Mouse (Mus musculus): ENCODE data around the gene Psmd10.

The Psmd10 gene

DNA sequence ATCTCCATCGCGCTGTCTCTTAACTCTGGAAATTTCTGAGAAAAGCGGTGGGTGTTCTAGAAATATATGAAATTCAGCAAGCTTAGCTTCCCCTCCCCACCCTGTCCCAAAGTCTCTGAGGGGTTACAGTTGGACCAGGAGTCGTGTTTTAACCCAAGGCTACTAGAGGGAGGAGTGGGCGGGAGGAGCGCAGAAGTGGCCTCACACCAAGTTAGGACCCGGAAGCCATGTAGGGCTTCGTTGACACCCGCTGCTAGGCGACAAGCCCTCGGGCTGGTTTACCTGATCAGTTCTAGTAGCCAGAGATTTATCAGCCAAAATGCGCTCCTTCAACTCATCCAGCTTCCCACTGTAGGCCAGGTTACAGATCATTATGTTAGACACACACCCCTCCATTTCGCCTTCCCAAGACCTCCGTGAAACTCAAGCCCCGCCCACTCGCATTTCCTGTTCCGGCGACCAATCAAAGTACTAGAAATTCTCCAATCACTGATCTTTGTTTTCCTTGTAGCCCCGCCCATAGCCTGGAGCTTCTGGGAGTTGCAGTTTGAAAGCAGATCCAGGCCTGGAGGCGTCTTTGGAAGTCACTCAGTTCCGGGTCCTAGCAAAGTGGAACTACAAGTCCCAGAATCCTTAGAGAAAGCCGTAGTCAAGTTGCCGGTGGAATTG lies at the start of gene Psmd10, which contains the start of gene Atg4a:
Gene Psmd10 (minus strand): TSS at position 457 of the 669 bp plus-strand sequence.
Gene Atg4a (plus strand): TSS at position 636 of the 669 bp plus-strand sequence.
- peak; percentile 90 to 93 for DNase-seq (ENCODE audit: low spot score in 2 of 2)

DNA sequence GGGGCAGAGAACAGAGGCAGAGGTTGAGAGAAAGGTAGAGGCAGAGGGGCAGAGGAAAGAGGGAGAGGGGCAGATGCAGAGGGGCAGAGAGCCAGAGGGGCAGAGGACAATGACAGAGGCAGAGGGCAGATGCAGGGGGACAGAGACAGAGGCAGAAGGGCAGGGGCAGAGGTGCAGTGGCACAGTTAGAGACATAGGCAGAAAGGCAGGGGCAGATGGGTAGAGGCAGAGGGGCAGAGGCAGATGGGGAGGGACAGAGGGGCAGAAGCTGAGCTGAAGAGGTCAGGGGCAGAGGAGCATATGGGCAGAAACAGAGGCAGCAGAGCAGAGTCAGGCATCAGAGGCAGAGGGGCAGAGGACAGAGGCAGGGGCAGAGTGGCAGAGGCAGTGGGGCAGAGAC lies 42.4 kb upstream of the Psmd10 start:
- peak in 1 of 2 experiments; percentile 66 for DNase-seq (ENCODE audit: low spot score in 2 of 2)

DNA sequence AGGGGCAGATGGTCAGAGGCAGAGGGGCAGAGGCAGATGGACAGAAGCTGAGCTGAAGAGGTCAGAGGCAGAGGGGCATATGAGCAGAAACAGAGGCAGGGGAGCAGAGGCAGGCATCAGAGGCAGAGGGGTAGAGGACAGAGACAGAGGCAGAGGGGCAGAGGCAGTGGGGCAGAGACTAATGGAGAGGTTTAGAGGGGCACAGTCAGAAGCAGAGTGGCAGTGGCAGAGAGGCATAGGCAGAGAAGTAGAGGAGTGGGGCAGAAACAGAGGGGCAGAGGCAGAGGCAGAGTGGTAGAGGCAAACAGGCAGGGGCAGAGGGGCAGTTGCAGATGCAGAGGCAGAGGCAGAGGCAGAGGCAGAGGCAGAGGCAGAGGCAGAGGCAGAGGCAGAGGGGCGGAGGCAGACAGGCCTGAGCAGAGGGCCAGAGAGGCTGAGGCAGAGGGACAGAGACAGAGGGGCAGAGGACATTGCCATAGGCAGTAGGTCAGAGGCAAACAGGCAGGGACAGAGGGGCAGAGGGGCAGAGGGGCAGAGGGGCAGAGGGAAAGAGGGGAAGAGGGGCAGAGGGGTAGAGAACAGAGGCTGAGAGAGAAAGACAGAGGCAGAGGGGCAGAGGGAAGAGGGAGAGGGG lies 41.5 kb upstream of the Psmd10 start:
- DNase-seq (ENCODE audit: low spot score in 2 of 2): no peak

DNA sequence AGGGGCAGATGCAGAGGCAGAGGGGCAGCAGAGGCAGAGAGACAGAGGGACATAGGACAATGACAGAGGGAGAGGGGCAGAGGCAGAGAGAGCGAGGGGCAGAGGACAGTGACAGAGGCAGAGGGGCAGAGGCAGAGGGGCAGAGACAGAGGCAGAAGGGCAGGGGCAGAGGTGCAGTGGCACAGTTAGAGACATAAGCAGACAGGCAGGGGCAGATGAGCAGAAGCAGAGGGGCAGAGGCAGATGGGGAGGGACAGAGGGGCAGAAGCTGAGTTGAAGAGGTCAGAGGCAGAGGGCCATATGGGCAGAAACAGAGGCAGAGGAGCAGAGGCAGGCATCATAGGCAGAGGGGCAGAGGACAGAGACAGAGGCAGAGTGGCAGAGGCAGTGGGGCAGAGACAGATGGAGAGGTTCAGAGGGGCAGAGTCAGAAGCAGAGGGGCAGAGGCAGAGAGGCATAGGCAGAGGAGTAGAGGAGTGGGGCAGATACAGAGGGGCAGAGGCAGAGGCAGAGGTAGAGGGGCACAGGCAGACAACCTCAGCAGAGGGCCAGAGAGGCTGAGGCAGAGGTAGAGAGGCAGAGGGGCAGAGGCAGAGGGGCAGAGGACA lies 40.5 kb upstream of the Psmd10 start:
- DNase-seq (ENCODE audit: low spot score in 2 of 2): peak in 1 of 2 experiments; percentile 68

DNA sequence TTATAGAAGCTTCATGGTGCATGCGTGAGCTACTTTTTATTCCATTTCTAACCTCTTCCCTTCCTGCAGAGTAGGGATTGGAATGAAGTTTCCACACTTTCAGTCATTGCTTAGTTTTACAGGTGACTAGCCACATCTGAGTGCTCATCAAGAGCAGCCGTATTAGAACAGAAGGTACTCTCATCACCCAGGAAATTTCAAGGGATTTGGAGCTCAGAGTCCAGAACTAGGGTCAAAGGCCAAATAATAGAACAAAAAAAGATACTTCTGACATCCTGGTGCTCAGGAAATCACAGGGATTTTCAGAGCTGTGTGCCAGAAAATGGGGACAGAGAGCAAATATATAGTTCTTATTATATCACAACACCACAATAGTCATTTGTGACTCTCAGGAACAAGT lies 28.7 kb upstream of the Psmd10 start:
- no peak for DNase-seq (ENCODE audit: low spot score in 2 of 2)

DNA sequence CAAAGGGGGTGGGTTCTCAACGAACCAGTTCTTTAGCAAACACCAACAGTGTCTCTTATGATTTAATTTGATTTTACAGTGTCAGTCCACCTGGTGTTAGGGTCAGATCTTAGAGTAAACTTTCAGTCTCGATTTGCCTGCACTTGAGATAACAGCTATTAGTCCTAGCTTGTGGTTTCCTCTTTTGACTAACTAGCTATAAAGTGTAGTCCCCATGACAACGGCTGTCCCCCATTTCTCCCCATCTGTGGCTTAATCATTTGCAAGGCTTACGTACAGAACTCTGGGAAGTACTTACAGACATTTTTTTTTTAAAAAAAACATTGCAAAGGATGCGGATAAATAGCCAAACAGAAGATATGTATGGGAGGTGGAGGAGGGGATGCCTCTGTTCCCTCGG lies 28.3 kb upstream of the Psmd10 start:
- no peak for DNase-seq (ENCODE audit: low spot score in 2 of 2)

DNA sequence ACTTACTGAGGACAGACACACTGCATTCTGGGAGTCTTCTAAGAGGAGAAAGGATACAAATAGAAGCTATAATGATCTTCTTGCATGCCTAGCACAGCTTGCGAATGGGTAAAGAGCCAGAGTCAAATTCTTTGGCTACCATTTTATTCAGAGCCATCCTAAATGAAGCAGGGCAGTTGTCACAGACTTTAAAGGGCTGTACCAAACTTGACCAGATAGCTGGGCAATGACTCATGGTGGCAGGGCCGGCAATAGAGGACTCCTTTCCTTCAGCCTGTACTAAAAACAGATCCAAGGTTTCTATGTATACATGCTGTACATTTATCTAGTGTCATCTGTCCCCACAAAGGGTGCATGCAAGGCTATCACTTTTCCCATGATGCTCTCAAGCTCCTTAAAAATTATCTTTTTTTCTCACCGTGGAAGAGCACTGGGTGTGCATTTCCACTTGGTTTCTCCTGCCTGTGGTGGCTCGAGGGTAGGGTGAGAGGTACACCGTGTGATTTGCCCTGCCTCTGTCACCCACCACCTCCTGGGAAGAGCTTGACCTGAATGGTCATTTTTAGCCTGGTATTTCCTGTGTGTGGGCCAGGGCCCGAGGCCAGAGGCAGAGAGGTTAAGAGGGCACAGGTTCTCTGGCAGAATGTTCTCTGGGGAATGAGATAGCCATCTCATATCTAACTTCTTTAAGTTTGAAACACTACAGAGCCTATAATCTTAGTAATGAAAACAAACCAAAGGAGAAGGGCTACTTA lies 26.9 kb upstream of the Psmd10 start:
- no peak for DNase-seq (ENCODE audit: low spot score in 2 of 2)

DNA sequence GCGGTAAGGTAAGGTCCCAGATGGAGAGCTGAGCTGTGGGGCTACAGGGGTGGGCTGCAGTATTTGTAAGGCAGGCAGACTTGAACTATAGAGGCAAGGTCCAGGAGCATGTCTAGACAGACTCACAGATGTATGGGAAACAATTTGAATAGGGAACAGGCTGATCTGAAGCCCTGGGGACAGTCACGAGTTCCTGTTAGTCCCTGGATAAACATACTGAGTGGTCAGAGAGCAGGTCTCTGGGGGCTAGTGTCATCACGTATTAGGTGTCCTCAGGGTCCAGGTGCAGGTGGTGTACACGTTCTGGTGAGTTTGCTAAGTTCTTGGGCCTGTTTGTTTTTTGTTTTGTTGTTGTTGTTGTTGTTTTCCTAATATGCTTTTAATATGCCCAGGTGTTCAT lies 23.6 kb upstream of the Psmd10 start:
- DNase-seq (ENCODE audit: low spot score in 2 of 2): no peak

DNA sequence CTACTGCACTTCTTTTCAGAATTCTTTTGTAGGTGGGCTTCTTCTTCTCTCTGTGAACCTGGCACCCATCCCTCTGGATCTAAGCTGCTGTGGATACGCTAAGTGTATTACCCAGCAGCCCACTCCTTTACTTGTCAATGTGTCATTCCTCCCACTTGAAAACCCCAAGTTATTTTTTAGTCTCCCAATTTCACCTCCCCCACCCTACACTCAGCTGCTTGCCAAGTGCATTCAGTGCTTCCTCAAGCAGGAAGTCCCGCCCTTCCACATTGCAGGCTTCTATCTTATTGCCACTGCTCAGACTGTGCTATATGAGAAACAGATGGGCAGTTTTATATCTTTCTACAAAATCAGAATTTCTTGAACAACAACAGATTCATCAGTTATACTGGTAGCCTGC lies 23.0 kb upstream of the Psmd10 start:
- DNase-seq (ENCODE audit: low spot score in 2 of 2): no peak

DNA sequence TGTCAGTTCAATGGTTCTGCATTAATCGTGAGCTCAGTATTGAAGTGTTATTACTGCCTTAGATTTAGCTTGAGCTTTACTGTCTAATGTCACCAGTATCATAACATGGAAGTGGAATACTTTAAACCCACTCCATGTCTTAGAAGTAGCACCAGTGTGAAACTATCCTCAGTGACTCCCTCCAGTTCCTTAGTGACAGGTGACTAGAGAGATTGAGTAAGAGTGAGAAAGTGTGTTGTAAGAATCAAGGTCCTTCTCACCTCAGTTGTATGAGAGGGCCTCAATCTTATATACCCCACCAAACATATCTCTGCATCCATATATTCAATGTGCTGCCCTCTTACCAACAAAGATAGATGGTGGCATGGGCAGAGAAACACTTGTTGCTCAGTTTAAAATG lies 22.4 kb upstream of the Psmd10 start:
- no peak for DNase-seq (ENCODE audit: low spot score in 2 of 2)

DNA sequence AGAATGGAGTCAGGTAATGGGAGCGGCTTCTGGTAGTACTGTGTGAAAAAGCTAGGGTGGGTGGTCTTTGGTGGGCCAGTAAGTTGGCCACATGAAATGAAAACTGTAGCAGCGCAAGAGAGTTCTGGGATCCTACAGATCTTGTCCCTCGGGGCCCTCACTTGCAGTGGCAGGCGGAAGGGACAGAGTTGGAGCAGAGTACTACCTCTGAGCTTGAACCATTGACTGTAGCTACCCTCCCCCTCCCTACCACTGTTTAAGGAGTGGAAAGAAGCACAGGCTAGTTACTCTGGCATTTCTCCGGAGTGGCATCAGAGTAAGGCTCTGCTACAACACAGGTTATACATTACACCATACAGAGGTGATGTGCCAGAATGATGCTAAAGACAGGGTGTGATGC lies 431 bp upstream of the Psmd10 start:
- no peak for DNase-seq (ENCODE audit: low spot score in 2 of 2)

DNA sequence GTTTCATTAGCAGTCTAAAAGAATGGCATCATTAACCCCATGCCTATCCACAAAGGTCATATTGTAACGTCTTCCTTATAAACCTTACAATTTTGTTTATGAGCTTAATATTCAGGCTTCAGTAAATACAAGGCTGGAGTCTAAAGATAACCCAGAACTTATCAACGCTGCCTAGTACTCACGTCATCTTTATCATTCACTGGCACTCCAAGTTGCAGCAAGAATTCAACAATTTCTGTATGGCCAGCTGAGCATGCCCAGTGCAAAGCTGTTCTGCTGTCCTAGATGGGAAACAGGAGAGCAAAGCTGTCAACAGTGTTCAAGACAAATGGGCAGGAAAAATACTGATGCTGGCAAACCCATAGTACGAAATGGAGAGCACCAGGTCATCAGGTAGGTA lies 2.9 kb downstream of the Psmd10 start:
- peak in 1 of 2 experiments; percentile 41 for DNase-seq (ENCODE audit: low spot score in 2 of 2)

DNA sequence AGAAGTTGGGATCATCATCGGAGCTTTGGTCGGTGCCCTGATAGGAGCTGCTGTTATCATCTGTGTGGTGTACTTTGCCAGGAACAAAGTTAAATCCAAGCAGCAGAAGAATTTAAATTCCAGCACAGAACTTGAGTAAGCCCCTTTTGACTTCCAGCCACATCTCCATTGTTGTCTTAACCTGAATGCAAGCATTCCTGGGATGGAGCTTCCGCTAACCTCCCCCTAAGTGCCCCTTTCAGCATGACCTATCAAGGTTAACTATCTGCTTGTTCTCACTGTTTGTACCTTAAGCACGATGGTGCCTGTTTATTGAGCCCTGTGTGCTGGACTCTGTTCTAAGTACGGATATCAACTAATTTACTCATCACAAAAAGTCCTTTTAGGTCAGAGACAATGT lies 20.3 kb downstream of the Psmd10 start:
- DNase-seq (ENCODE audit: low spot score in 2 of 2): no peak

DNA sequence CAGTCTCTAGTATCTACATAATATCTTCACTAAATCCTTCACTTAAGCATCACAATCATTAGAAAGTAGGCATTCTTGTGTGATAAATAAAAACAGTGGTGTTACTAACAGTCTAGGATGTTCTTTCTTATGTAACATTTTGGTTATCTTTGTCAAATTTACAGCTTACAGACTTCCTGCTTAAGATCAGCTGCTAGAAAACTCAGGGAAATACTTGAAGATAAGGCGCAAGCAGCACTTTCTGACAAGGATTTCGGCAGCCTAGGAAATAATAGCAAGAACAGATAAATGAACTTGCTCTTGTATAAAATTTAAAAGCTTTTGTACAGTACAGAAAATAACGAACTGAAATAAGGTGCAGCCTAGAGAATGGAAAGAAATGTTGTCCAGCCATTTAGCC lies 23.3 kb downstream of the Psmd10 start:
- DNase-seq (ENCODE audit: low spot score in 2 of 2): no peak

DNA sequence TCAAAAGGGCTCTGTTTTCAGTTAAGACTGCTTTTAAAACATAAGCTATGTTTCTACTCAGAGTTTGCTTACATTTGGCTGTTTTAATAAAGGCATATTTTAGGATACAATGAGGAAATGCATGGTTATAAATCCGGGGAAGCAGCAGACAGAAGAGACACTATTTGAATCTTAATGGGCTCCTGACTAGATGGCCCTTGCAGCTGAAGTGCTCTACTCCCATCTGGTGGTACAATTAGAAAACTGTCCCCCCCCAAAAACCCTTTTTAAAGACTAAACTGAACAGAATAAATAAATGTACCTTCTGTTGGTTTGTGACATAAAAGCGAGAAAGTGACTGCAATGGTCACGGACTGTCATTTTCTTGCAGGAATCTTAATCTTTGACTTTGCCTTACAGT lies 24.5 kb downstream of the Psmd10 start:
- DNase-seq (ENCODE audit: low spot score in 2 of 2): no peak

DNA sequence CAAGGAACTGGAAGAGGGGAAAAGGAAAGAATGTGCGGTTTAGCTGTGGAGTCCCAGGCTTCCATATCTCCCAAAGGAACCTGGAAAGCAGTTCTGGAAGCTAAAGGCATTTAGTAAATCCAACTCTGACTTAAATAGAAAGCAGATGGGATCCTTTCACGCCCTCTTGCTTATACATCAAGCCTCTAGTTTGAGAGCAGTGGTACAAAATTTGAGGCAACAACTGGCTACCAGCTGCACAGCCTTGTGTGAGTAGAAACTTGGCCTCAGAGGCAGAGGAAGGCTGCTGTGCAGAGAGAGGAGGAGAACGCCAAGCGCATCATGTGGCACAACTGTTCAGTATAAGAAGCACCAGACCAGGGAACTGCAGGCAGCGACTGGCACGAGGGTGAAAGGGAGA lies 35.2 kb downstream of the Psmd10 start:
- no peak for DNase-seq (ENCODE audit: low spot score in 2 of 2)

DNA sequence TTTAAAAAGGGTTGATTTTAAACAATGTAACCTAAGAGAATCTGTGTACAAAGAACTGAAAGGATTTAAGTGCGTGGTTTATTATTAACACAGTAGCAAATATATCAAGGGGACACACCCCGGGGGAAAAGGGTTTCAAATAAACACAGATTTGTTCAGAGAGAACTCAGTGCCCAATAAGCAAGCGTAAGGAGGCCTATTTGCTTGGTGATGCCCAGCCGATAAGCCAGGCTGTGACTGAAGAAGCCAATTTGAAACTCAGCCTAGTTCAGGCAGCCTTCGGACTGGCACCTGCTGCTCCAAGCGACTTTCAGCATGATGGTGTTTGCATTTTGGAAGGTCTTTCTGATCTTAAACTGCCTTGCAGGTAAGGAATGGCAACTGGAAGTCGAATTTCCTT lies 49.2 kb downstream of the Psmd10 start, which contains the start of gene Vsig1:
Gene Vsig1 (plus strand): TSS at position 249 of the 400 bp plus-strand sequence.
- DNase-seq (ENCODE audit: low spot score in 2 of 2): no peak

DNA sequence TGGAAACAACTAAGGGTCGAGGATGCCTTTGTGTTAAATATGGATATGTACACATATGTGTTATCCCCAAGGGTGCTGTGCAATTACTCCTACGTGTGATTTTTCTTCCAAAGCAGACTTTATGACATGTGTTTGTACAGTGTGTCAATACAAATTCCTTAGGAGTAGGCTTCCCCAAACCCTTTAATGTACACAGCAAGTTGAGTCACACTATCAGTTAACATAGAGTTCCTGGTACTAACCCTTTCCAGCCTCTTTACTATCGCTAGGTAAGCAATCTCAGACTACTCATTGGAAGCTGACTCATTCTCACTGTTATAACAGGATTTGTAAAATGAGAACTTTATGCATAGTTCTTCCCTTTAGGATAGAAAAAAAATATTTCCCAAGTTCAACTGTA lies 53.0 kb downstream of the Psmd10 start:
- no peak for DNase-seq (ENCODE audit: low spot score in 2 of 2)
